Mouse (Mus musculus): Measurements from ENCODE around the gene Zfhx3.
A peak's percentile ranks its signal among the peaks of the same experiment; 100 is the strongest.

Zfhx3 gene

GRCm38 (mm10) chr8:108554578-108555245 lies 612.3 kb downstream of the Zfhx3 start:
- DNase-seq = no peak

GRCm38 (mm10) chr8:108563420-108563819 lies 621.0 kb downstream of the Zfhx3 start:
- no peak for DNase-seq

GRCm38 (mm10) chr8:108563934-108564564 lies 621.6 kb downstream of the Zfhx3 start:
- no peak for DNase-seq

GRCm38 (mm10) chr8:108566035-108566434 lies 623.6 kb downstream of the Zfhx3 start:
- DNase-seq = no peak

GRCm38 (mm10) chr8:108573295-108574017 lies 631.0 kb downstream of the Zfhx3 start:
- DNase-seq = no peak

GRCm38 (mm10) chr8:108574101-108574500 lies 631.7 kb downstream of the Zfhx3 start:
- peak in 1 of 2 experiments; percentile 13 for DNase-seq

GRCm38 (mm10) chr8:108577571-108577970 lies 635.1 kb downstream of the Zfhx3 start:
- no peak for DNase-seq

- no peak for DNase-seq
Observed at GRCm38 (mm10) chr8:108578388-108578787, 635.9 kb downstream of the Zfhx3 start.

GRCm38 (mm10) chr8:108579808-108580207 lies 637.4 kb downstream of the Zfhx3 start:
- DNase-seq = no peak

- no peak for DNase-seq
Observed at GRCm38 (mm10) chr8:108580364-108580763, 637.9 kb downstream of the Zfhx3 start.

GRCm38 (mm10) chr8:108581557-108581956 lies 639.1 kb downstream of the Zfhx3 start:
- DNase-seq = no peak

- no peak for DNase-seq
Observed at GRCm38 (mm10) chr8:108582251-108582650, 639.8 kb downstream of the Zfhx3 start.

- DNase-seq = no peak
Observed at GRCm38 (mm10) chr8:108583261-108583660, 640.8 kb downstream of the Zfhx3 start.

GRCm38 (mm10) chr8:108583867-108584661 lies 641.6 kb downstream of the Zfhx3 start:
- no peak for DNase-seq

GRCm38 (mm10) chr8:108584662-108584978 lies 642.2 kb downstream of the Zfhx3 start:
- no peak for DNase-seq

GRCm38 (mm10) chr8:108591037-108591436 lies 648.6 kb downstream of the Zfhx3 start:
- DNase-seq = no peak

- no peak for DNase-seq
Observed at GRCm38 (mm10) chr8:108592028-108592724, 649.7 kb downstream of the Zfhx3 start.

- DNase-seq = no peak
Observed at GRCm38 (mm10) chr8:108592990-108593589, 650.6 kb downstream of the Zfhx3 start.

GRCm38 (mm10) chr8:108593891-108594290 lies 651.4 kb downstream of the Zfhx3 start:
- no peak for DNase-seq

GRCm38 (mm10) chr8:108594361-108595060 lies 652.1 kb downstream of the Zfhx3 start:
- DNase-seq = no peak

- no peak for DNase-seq
Observed at GRCm38 (mm10) chr8:108595061-108595419, 652.6 kb downstream of the Zfhx3 start.
